Mouse (Mus musculus) stomach, embryonic 14.5 days (tissue): ENCODE measurements around the gene Asb1. TPM values are rescaled to one million over a fixed set of nuclear protein-coding genes. Genes with fewer than 3 reads are reported as not detected.

Source experiments
- ATAC-seq: fragments of 200-750 bp; cut with Nextera tagmentation; 2 replicates; pipeline ENCODE4 v1.8.0; 2017; ENCODE audit warnings: low read depth, moderate TSS enrichment; ENCODE audit not compliant: insufficient number of reproducible peaks, insufficient read depth, low FRiP score
- H3K27ac ChIP-seq: fragments of 300-500 bp; sonication (generic); 2 replicates; pipeline ENCODE4 v1.5.1; 2014; ENCODE audit warnings: mild to moderate bottlenecking, low read length, moderate library complexity, mixed read lengths
- H3K27me3 ChIP-seq: fragments of 300-500 bp; sonication (generic); 2 replicates; pipeline ENCODE4 v1.6.1; 2014; ENCODE audit warnings: low read length, control low read depth, mixed read lengths; ENCODE audit not compliant: control insufficient read depth, insufficient read depth
- H3K36me3 ChIP-seq: fragments of 300-500 bp; sonication (generic); 2 replicates; pipeline ENCODE4 v1.6.1; 2014; ENCODE audit warnings: mild to moderate bottlenecking, control low read depth, low read length, moderate library complexity, mixed read lengths; ENCODE audit not compliant: control insufficient read depth, insufficient read depth
- H3K4me1 ChIP-seq: fragments of 300-500 bp; sonication (generic); 2 replicates; pipeline ENCODE4 v1.6.1; 2014; ENCODE audit warnings: low read length, control low read depth, mixed read lengths; ENCODE audit not compliant: control insufficient read depth, insufficient read depth
- H3K4me2 ChIP-seq: fragments of 300-500 bp; sonication (generic); replicated peaks from 2 replicates; pipeline ENCODE4 v1.6.1; 2014; ENCODE audit warnings: low read depth, low read length, control low read depth
- H3K4me3 ChIP-seq: fragments of 300-500 bp; sonication (generic); 2 replicates; pipeline ENCODE4 v1.5.1; 2014; ENCODE audit warnings: low read depth, low read length, control low read depth
- H3K9ac ChIP-seq: fragments of 300-500 bp; sonication (generic); replicated peaks from 2 replicates; pipeline ENCODE4 v1.6.1; 2014; ENCODE audit warnings: low read depth, mild to moderate bottlenecking, control low read depth, low read length, moderate library complexity, mixed read lengths
- H3K9me3 ChIP-seq: fragments of 300-500 bp; sonication (generic); 2 replicates; pipeline ENCODE4 v1.6.1; 2016; ENCODE audit warnings: low read depth, low read length, control low read depth; ENCODE audit not compliant: control insufficient read depth
- WGBS: fragments of 180-500 bp; shearing (Covaris S2); extraction: QIAGEN DNeasy Blood & Tissue Kit; methylation state at CpG from one replicate; pipeline ENCODE4 v1.1.7; 2014; 5-methylcytosine and 5-hydroxymethylcytosine counted together
- polyA plus RNA-seq: library from polyadenylated mRNA; unstranded; fragments of >200 nt; fragmentation: Nextera tagmentation; extraction: Ambion mirVana; gene quantifications from 2 replicates; pipeline ENCODE4 v1.2.1, GENCODE M21; 2014

The Asb1 gene
- 6.5 and 6.8 TPM in 2 replicates for polyA plus RNA-seq

- Histone ChIP-seq H3K9me3 (no peaks in the 10 kb centered on the region), H3K4me3 (peak within 1 kb of the TSS; percentile 64), H3K4me2 (peak within 1 kb of the TSS; percentile 87), H3K4me1 (peaks cover 6% of the 10 kb centered on the region; the same call in 1 of the 2 replicates), H3K27me3 (no peaks in the 10 kb centered on the region), H3K27ac (no peak within 1 kb of the TSS), H3K36me3 (no peaks in the 10 kb centered on the region), H3K9ac (peak within 1 kb of the TSS; percentile 43)
- ATAC-seq, result peak; percentile 96
- WGBS, result under 1% methylated on average over 41 of the region's 41 CpGs
Measured at GRCm38 (mm10) chr1:91540271-91540826, at the start of gene Asb1. Asb1 (plus strand) TSS chr1:91540544.

DNA sequence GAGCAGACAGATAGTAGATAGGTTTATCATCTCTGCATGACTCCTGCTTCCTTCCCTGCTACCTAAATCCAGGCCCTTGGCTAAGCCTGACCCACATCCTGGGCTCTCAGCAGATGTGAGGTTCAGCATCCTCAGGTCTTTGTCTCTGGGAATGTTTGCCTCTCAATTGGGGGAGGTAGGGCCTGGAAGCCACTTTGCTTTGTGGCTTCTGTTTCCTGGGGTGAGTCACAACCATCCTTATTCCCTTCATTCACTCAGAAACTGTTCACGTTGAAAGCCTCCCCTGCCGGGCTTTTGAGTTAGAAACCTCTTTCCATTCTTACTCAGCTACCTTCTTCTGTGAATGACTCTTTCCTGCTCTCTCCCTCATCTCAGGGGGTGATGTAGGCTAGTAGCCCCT lies 47.6 kb upstream of the Asb1 start:
- H3K4me1 ChIP-seq, result peaks cover 5% of the 10 kb centered on the region
- H3K4me3 ChIP-seq, result no peak overlapping the region
- H3K9me3 ChIP-seq, result no peaks in the 10 kb centered on the region
- WGBS, result 55% methylated on average over 2 of the region's 2 CpGs
- no peaks in the 10 kb centered on the region for H3K27me3 ChIP-seq
- no peak overlapping the region for H3K4me2 ChIP-seq
- no peak overlapping the region for H3K9ac ChIP-seq
- ATAC-seq, result no peak
- H3K27ac ChIP-seq, result no peak overlapping the region
- no peaks in the 10 kb centered on the region for H3K36me3 ChIP-seq

GRCm38 (mm10) chr1:91493938-91494337 lies 46.4 kb upstream of the Asb1 start:
- no peaks in the 10 kb centered on the region for H3K9me3 ChIP-seq
- H3K36me3 ChIP-seq, result no peaks in the 10 kb centered on the region
- no peak overlapping the region for H3K27ac ChIP-seq
- peaks cover 5% of the 10 kb centered on the region for H3K4me1 ChIP-seq
- no peak for ATAC-seq
- H3K4me3 ChIP-seq, result peak overlapping the region; percentile 74
- no peak overlapping the region for H3K9ac ChIP-seq
- H3K4me2 ChIP-seq, result peak overlapping the region; percentile 84
- no peaks in the 10 kb centered on the region for H3K27me3 ChIP-seq
- 44% methylated on average over 3 of the region's 3 CpGs for WGBS

DNA sequence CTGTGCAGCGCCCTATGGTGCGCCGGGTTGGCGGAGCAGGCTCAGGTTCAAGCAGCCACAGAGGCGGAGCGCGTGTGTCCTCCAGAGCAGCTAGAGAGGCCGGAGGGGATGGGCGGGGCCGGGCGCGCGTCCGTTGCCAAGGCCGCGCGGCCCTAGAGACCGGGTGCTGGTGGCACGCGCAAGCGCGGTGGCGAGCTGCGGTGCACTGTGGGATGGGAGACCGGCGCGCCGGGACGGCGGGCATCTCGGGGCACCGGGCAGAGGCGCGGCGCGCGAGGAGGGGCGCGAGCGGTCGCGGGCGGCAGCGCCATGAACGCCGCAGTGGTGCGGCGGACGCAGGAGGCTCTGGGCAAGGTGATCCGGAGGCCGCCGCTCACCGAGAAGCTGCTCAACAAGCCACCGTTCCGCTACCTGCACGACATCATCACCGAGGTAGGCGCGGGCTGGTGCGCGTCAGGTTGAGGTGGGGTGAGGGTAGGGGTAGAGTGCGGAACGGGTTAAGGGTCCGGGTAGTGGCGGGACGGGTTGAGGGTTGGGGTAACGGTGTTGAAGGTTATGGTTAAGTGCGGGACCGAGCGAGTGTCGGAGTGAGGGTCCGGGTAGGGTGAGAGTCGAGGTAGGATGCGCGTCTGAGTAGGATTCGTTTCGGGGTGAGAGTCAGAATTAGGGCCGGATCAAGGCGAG lies 45.7 kb upstream of the Asb1 start, which contains the start of gene Traf3ip1:
Gene Traf3ip1 (plus strand): TSS at position 191 of the 684 bp plus-strand sequence.
- ATAC-seq, result peak; percentile 95
- Histone ChIP-seq H3K4me1 (peaks cover 5% of the 10 kb centered on the region), H3K27ac (no peak within 1 kb of the TSS), H3K27me3 (no peaks in the 10 kb centered on the region), H3K4me3 (peak within 1 kb of the TSS; percentile 74), H3K36me3 (no peaks in the 10 kb centered on the region; the same call in 1 of the 2 replicates), H3K9me3 (no peaks in the 10 kb centered on the region), H3K4me2 (peak within 1 kb of the TSS; percentile 84), H3K9ac (peak within 1 kb of the TSS; percentile 67)
- under 1% methylated on average over 79 of the region's 79 CpGs for WGBS

DNA sequence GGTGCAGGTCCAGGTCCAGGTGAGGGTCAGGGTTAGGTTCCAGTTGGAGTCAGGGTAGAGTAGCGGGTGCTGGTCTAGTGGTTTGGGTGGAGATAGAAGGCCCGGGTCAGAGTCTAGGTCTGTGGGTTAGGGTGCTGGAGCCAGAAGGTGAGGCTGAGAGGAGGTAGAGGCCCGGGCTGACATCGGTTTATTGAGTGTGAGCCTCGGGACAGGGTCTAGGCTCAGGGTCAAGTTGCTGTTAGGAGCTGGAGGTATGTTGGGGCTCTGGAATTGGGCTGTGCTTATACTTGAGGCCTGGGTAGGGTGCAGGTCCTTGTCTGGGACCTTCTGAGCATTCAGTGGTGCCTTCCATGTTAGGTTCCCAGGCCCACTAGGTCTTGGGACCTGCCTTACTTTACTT lies 45.0 kb upstream of the Asb1 start:
- Histone ChIP-seq H3K4me3 (peak overlapping the region; percentile 74), H3K27ac (no peak overlapping the region), H3K4me1 (peaks cover 5% of the 10 kb centered on the region), H3K9ac (peak overlapping the region; percentile 67), H3K27me3 (no peaks in the 10 kb centered on the region), H3K36me3 (peaks cover 3% of the 10 kb centered on the region; the same call in 1 of the 2 replicates), H3K4me2 (peak overlapping the region; percentile 84), H3K9me3 (no peaks in the 10 kb centered on the region)
- ATAC-seq, result no peak
- 39% methylated on average over 5 of the region's 5 CpGs for WGBS

GRCm38 (mm10) chr1:91498579-91498978 lies 41.8 kb upstream of the Asb1 start:
- no peak for ATAC-seq
- WGBS, result 96% methylated on average over 6 of the region's 6 CpGs

DNA sequence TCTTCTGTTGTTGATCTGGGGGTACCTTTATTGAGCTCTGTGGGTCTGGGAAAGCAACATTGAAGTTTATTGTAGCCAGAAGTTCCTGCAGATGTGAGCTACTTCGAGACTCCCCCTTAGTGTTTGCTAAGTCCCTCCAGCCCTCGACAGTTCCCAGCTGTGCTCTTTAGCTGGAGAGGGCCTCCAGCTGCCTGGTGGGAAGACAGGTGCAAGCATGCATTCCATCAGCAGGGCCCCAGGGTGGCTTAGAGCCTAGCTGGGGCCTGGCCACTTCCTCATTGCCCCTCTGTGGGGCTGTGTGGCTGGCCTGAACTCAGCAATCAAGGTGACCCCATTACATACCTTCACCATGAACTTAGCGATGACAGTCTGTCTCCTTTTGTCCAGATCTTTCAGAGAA lies 35.7 kb upstream of the Asb1 start:
- no peak for ATAC-seq
- H3K9ac ChIP-seq, result no peak overlapping the region
- no peaks in the 10 kb centered on the region for H3K9me3 ChIP-seq
- 43% methylated on average over 3 of the region's 3 CpGs for WGBS
- no peaks in the 10 kb centered on the region for H3K4me1 ChIP-seq
- peaks cover 20% of the 10 kb centered on the region for H3K36me3 ChIP-seq
- H3K27ac ChIP-seq, result no peak overlapping the region
- no peak overlapping the region for H3K4me3 ChIP-seq
- H3K4me2 ChIP-seq, result no peak overlapping the region
- H3K27me3 ChIP-seq, result no peaks in the 10 kb centered on the region

More at GRCm38 (mm10) chr1:91498579-91498978, 41.8 kb upstream of the Asb1 start:
- Histone ChIP-seq H3K9me3 (no peaks in the 10 kb centered on the region), H3K27ac (no peak overlapping the region), H3K36me3 (peaks cover 9% of the 10 kb centered on the region; the same call in 1 of the 2 replicates), H3K9ac (no peak overlapping the region), H3K4me2 (no peak overlapping the region), H3K27me3 (no peaks in the 10 kb centered on the region), H3K4me3 (no peak overlapping the region), H3K4me1 (peaks cover 5% of the 10 kb centered on the region)

DNA sequence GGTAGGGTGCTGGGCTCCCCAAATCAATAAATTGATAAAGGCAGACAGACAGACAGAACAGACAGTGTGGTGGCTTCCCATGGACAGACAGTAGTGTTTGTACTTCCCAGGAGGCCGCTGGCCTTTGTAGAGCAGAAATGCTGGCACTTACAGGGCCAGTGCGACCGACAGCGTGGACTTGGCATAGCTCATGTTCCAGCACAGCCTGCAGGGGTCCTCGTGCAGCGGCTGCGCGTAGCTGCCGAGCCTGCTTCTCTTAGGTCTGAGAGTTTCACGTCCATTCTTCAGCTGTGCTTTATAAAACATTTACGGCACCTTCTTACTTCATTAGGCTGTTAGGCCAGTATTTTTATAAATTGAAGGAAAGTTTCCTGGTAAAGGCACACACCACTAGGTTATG lies 25.4 kb upstream of the Asb1 start:
- 82% methylated on average over 11 of the region's 11 CpGs for WGBS

More for the DNA sequence above, 25.4 kb upstream of the Asb1 start:
- ATAC-seq, result no peak
- no peaks in the 10 kb centered on the region for H3K9me3 ChIP-seq
- no peak overlapping the region for H3K27ac ChIP-seq
- no peaks in the 10 kb centered on the region for H3K4me1 ChIP-seq
- no peak overlapping the region for H3K4me3 ChIP-seq
- H3K36me3 ChIP-seq, result 0 out of 2 replicates have a peak, but pooled peaks cover 2% of the 10 kb centered on the region
- H3K27me3 ChIP-seq, result no peaks in the 10 kb centered on the region
- H3K9ac ChIP-seq, result no peak overlapping the region
- no peak overlapping the region for H3K4me2 ChIP-seq
